Mouse (Mus musculus) G1E (cell line): Measurements from ENCODE around the gene Zfyve19.

ENCODE experiments used
- CTCF ChIP-seq: IDR thresholded peaks from 2 replicates; pipeline ENCODE4 v1.5.1; 2012; ENCODE audit warnings: low read depth, low read length, inconsistent platforms, mixed read lengths
- GATA1 ChIP-seq: IDR thresholded peaks from 2 replicates; pipeline ENCODE4 v1.6.1; 2012; ENCODE audit warnings: borderline replicate concordance, low read length, inconsistent platforms, mixed read lengths
- GATA2 ChIP-seq: IDR thresholded peaks from 2 replicates; pipeline ENCODE4 v1.6.1; 2012; ENCODE audit warnings: low read depth, low read length, inconsistent platforms, borderline replicate concordance
- POLR2AphosphoS5 ChIP-seq: IDR thresholded peaks from 2 replicates; pipeline ENCODE4 v1.6.1; 2012; ENCODE audit warnings: low read depth, low read length, inconsistent platforms; ENCODE audit not compliant: insufficient replicate concordance
- TAL1 ChIP-seq: conservative IDR thresholded peaks from 2 replicates; pipeline ENCODE4 v1.6.1; 2012; ENCODE audit warnings: low read depth, low read length, inconsistent platforms, mixed read lengths

DNA sequence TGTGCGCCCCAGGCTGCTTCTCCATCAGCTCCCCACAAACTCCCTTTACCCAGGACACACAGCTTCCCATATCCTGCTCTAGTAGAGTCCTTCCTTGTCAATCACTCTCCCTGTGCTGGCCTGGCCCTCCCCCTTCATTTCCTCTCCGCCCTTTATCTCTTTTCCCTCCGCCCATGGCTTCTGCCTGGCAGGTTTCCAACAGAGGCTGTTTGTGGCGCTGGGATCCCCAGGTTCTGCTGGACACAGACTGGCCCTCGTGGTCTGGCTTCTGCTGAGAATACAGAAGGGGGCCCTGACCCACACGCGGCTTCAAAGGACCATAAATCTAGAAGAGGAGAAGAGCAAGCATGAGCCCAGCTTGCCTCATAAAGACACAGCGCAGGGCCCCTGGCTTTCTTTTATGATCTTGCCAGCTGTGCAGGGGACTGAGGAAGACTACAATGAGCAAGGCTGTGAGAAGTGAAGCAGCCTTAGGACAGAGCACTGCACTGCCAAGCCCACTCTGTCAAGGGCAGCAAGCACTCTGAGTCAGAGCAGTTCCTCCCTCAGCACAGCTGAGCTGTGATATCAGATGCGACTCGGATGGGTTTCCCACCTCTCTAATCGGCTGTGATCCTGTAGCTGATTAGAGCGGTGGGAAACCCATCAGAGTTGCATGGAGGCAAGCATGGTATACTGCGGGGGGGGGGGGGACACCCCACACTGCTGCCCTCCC lies 35.4 kb upstream of the Zfyve19 start:
- TF ChIP-seq CTCF: no peak
- no peak for TF ChIP-seq TAL1
- no peak for TF ChIP-seq POLR2AphosphoS5
- no peak for TF ChIP-seq GATA1
- TF ChIP-seq GATA2: no peak
